Mouse (Mus musculus): ENCODE data around the gene Clic4. TPM values are rescaled to one million over a fixed set of nuclear protein-coding genes. Genes with fewer than 3 reads are reported as not detected.

Clic4 gene
- total RNA-seq, 2 experiments from 2014 or later = 16.9 to 33.9 TPM

GRCm38 (mm10) chr4:135271419-135271828 lies 1.2 kb downstream of the Clic4 start:
- peak overlapping the region; percentile 99 for H3K4me3 ChIP-seq
- intact Hi-C loops (cut with DNase I) = loop anchor here (2.0 to 5.0 kb wide), 2 partner anchors 17 to 36 kb away; no protein-coding TSS in a partner anchor
- TF ChIP-seq CTCF (IDR thresholded peaks at IDR 0.05) = no peak
- H3K27ac ChIP-seq = peak overlapping the region; percentile 94
- peak; percentile 48 for DNase-seq

DNA sequence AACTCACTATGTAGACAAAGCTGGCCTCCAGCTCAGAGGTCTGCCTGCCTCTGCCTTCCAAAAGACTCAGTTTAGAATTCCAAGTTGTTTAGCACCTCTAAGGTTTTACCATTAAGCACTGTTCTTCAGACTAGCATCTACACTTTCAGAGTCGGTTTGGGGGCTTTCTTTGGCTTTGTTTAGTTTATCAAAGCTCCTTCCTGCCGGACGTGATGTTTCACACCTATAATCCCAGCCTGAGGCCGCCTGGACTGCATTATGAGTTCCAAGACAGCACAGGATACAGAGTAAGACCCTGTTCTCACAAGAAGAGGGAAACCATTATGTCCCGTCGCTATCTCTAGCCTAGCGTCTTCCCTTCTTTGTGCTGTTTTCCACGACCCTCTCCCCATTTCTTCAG lies 2.1 kb downstream of the Clic4 start:
- DNase-seq = no peak
- no peak for TF ChIP-seq CTCF (IDR thresholded peaks at IDR 0.05)
- H3K4me3 ChIP-seq = peak overlapping the region; percentile 99
- H3K27ac ChIP-seq = peak overlapping the region; percentile 94
- intact Hi-C loops (cut with DNase I) = loop anchor here (2.0 to 5.0 kb wide), 2 partner anchors 16 to 37 kb away; no protein-coding TSS in a partner anchor

DNA sequence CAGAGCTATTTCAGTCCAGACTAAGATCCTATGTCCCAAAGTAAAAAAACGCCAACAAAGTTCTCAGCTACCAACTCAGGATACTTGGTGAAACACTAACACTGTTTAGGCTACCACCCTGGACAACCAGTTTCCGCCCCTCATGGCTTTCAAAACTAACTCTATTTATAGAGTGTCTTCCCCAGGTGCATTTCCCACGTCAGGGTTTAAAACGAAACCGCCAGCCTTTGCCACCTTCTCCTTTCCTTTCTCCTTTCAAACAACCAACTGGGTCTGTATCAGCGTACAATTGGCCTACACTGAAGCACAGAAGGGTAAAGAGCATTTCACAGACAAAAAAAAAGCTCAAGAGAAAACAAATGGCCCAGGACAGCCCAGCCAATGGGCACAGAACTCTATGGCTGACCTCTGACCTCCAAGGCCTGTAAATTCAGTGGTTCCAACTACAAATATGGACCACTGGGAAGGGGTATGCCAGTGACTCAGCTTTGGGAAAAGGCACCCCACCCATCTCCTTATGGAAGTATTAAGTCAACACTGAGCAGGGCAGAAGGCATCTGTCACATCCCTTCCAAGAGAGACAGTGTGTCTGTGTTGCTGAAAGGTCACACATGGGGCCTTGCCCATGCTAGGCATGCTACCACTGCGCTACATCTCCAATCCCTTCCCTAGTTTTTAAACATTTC lies 2.8 kb downstream of the Clic4 start:
- no peak for TF ChIP-seq CTCF (IDR thresholded peaks at IDR 0.05)
- intact Hi-C loops (cut with DNase I) = loop anchor here (2.0 to 5.0 kb wide), 3 partner anchors 15 to 47 kb away; no protein-coding TSS in a partner anchor
- peak overlapping the region; percentile 94 for H3K27ac ChIP-seq
- H3K4me3 ChIP-seq = peak overlapping the region; percentile 99
- no peak for DNase-seq

- no peak for TF ChIP-seq CTCF (IDR thresholded peaks at IDR 0.05)
- no peak for DNase-seq
- H3K27ac ChIP-seq = peak overlapping the region; percentile 70
- intact Hi-C loops (cut with DNase I) = loop anchor here (5.0 kb wide), 1 partner anchor 45 kb away; no protein-coding TSS in a partner anchor
- peak overlapping the region; percentile 52 for H3K4me3 ChIP-seq
Observed at GRCm38 (mm10) chr4:135267521-135267920, 5.1 kb downstream of the Clic4 start.

DNA sequence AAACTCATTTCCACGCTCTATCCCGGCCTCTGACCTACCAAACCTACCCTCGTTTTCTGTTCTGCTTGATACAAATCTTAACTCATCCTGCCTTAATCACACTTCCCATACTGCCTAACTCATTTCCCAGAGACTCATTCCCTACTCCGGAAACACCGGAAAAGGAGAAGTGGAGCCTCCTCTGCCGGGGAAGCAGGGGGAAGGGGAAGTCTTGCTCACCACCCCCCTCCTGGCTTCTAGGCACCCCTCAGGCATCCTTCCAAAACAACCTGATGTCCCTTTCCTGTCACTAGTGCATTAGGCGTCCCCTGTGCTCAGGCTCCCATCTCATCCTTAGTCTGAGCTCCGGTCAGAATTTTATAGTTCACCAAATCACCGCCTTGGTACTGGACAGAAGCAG lies 5.6 kb downstream of the Clic4 start:
- intact Hi-C loops (cut with DNase I) = loop anchor here (5.0 kb wide), 1 partner anchor 45 kb away; no protein-coding TSS in a partner anchor

DNA sequence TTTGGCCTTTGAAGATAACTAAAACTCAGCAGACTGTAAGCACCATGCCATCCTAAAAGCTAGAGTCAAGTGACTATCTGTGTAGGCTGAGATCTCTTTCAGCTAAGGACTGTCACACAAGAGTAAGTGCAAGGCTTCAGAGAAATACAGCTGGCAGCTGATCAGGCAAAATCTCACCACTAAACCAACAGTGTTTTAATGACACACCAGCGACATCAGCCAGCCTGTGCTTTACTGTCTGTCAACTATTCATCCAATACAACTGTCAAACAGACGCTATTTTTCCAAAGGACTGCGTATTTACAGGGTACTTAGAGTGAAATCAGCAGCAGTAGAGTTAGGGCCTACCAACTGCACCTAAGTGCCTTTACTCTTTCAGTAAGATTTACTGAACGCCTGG lies 12.2 kb downstream of the Clic4 start:
- intact Hi-C loops (cut with DNase I) = no loop called here
- DNase-seq = no peak
- Histone ChIP-seq H3K4me3 (no peak overlapping the region), H3K27ac (no peak overlapping the region)
- TF ChIP-seq CTCF (IDR thresholded peaks at IDR 0.05) = no peak

More for the DNA sequence above, 5.6 kb downstream of the Clic4 start:
- DNase-seq = no peak
- peak overlapping the region; percentile 52 for H3K4me3 ChIP-seq
- H3K27ac ChIP-seq = peak overlapping the region; percentile 70
- TF ChIP-seq CTCF (IDR thresholded peaks at IDR 0.05) = no peak

DNA sequence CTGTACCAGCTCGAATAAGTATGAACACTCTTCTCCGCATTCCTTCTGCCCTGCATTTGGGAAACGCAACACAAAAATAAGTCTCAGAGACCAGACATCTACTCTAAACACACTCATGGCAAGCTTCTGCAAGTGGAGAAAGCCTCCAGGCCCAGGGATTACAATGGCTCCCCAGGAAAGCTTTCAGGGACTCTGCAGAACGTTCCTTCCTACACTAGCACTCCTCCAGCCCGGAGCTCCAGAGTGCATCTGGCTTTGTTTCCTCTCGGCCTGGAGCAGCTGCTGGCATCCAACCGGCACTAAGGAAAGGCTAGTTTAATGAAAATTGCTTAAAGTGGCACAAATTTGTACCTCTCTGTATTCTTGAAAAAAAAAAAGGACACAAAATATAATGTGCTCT lies 14.1 kb downstream of the Clic4 start:
- Histone ChIP-seq H3K4me3 (peak overlapping the region; percentile 53), H3K27ac (peak overlapping the region; percentile 76)
- no peak for DNase-seq
- intact Hi-C loops (cut with DNase I) = no loop called here
- no peak for TF ChIP-seq CTCF (IDR thresholded peaks at IDR 0.05)

DNA sequence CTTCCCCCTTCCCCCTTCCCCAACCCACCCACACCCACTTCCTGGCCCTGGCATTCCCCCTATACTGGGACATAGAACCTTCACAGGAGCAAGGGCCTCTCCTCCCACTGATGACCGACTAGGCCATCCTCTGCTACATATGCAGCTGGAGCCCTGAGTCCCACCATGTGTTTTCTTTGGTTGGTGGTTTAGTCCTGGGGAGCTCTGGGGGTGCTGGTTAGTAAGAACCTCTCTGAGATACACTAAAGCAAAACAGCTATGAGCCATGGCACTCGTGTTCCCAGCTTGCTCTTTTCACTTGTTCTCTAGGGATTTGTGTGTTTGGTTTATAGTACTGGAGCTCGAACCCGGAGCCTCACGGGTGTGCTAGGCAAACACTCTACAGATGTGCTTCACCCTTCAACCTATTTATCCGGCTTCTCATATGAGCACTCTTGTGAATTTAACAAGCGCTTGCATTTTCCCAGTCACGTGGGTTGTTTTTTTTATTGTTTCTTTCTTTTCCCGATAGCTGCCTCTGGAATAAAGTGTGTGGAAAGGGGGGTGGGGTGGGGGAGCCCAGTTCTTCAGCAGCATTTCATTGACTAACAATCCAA lies 14.6 kb downstream of the Clic4 start:
- peak overlapping the region; percentile 76 for H3K27ac ChIP-seq
- no peak for TF ChIP-seq CTCF (IDR thresholded peaks at IDR 0.05)
- H3K4me3 ChIP-seq = peak overlapping the region; percentile 53
- DNase-seq = no peak
- intact Hi-C loops (cut with DNase I) = no loop called here

- intact Hi-C loops (cut with DNase I) = no loop called here
- no peak for TF ChIP-seq CTCF (IDR thresholded peaks at IDR 0.05)
- peak overlapping the region; percentile 35 for H3K27ac ChIP-seq
Observed at GRCm38 (mm10) chr4:135256536-135257450, 15.8 kb downstream of the Clic4 start.

GRCm38 (mm10) chr4:135254770-135255169 lies 17.8 kb downstream of the Clic4 start:
- no peak for TF ChIP-seq CTCF (IDR thresholded peaks at IDR 0.05)
- peak overlapping the region; percentile 87 for H3K27ac ChIP-seq
- no peak for DNase-seq
- H3K4me3 ChIP-seq = peak overlapping the region; percentile 40
- intact Hi-C loops (cut with DNase I) = loop anchor here (2.0 kb wide), 1 partner anchor 16 kb away; no protein-coding TSS in a partner anchor

More at GRCm38 (mm10) chr4:135256536-135257450, 15.8 kb downstream of the Clic4 start:
- DNase-seq = no peak
- H3K4me3 ChIP-seq = no peak overlapping the region

- H3K4me3 ChIP-seq = peak overlapping the region; percentile 34
- TF ChIP-seq CTCF (IDR thresholded peaks at IDR 0.05) = no peak
- H3K27ac ChIP-seq = peak overlapping the region; percentile 87
- intact Hi-C loops (cut with DNase I) = loop anchor here (2.0 kb wide), 1 partner anchor 16 kb away; no protein-coding TSS in a partner anchor
- peak; percentile 36 for DNase-seq
Observed at GRCm38 (mm10) chr4:135254321-135254720, 18.3 kb downstream of the Clic4 start.
